Comparison of ENCODE assay signal across 16 mouse cellular contexts in the genomic region with DNA sequence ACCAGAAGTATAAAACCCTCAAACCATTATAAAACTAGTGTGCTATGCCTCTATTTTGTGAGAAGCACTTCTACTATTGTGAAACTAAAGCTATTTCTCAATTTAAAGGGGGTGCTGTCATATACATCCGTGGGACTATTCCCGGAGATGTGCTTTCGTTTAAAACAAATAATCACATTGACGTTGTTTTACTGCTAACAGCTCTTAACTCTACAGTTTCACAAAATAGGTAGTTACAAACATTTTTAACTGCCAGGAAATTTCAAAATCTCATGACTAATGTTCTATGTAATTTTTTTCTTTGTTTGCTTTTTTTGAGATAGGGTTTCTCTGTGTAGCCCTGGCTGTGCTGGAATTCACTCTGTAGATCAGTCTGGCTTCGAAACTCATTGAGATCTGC.
"Had no signal": no experiment of that assay in that cellular context is flagged by ENCODE, and none has a peak within 500 bp of the region (broad histone marks: within the 10 kb centered on the region; RNA-seq: fewer than 3 reads in every experiment).

No protein-coding gene starts in this region.

- H3K36me3 ChIP-seq: liver, embryonic 15.5 days; lung, embryonic 15.5 days; midbrain, embryonic 13.5 days; midbrain, embryonic 15.5 days; neural tube, embryonic 12.5 days; stomach, embryonic 15.5 days had no signal

- H3K9me3 ChIP-seq: liver, embryonic 15.5 days; lung, embryonic 15.5 days; megakaryocyte, embryonic 14.5 days; midbrain, embryonic 13.5 days; midbrain, embryonic 15.5 days; neural tube, embryonic 12.5 days; stomach, embryonic 15.5 days had no signal

- H3K4me3 ChIP-seq: liver, embryonic 15.5 days; lung, embryonic 15.5 days; megakaryocyte, embryonic 14.5 days; midbrain, embryonic 13.5 days; midbrain, embryonic 15.5 days; neural tube, embryonic 12.5 days; stomach, embryonic 15.5 days had no signal

- H3K9ac ChIP-seq: liver, embryonic 15.5 days; liver, postnatal 0 days; lung, embryonic 15.5 days; midbrain, embryonic 13.5 days; midbrain, embryonic 15.5 days; neural tube, embryonic 12.5 days; stomach, embryonic 15.5 days had no signal

- H3K27me3 ChIP-seq: liver, embryonic 15.5 days; lung, embryonic 15.5 days; megakaryocyte, embryonic 14.5 days; midbrain, embryonic 13.5 days; midbrain, embryonic 15.5 days; neural tube, embryonic 12.5 days; stomach, embryonic 15.5 days had no signal

- H3K4me2 ChIP-seq: liver, embryonic 15.5 days; lung, embryonic 15.5 days; midbrain, embryonic 13.5 days; midbrain, embryonic 15.5 days; neural tube, embryonic 12.5 days; stomach, embryonic 15.5 days had no signal

- DNase-seq: liver, postnatal 0 days; lung, adult 2 months; lung, postnatal 10 days; right cerebral cortex, postnatal 14 days; thymus, adult 2 months; thymus, postnatal 25 days; thymus, postnatal 4 days had no signal

- ATAC-seq: liver, postnatal 0 days; midbrain, embryonic 13.5 days; midbrain, embryonic 15.5 days had no signal

- H3K27ac ChIP-seq: liver, embryonic 15.5 days; lung, embryonic 15.5 days; macrophage; midbrain, embryonic 13.5 days; midbrain, embryonic 15.5 days; neural tube, embryonic 12.5 days; stomach, embryonic 15.5 days; stomach, postnatal 0 days had no signal
